Mouse (Mus musculus) layer of hippocampus, adult 2 months (tissue): Measurements from ENCODE around the gene Kcnrg. TPM values are rescaled to one million over a fixed set of nuclear protein-coding genes. Genes with fewer than 3 reads are reported as not detected.

ENCODE experiments used
- DNase-seq, 2 experiments: peaks; one replicate each; pipeline ENCODE4 v3.0.0; 2022; ENCODE audit warnings: low spot score in 2 of 2
- H3K27ac ChIP-seq: fragments of 200-600 bp; 2 replicates; pipeline ENCODE4 v1.8.1; 2022
- H3K4me3 ChIP-seq: fragments of 200-600 bp; 2 replicates; pipeline ENCODE4 v1.8.1; 2022; ENCODE audit warnings: mild to moderate bottlenecking
- CTCF ChIP-seq: fragments of 200-600 bp; conservative IDR thresholded peaks from 2 replicates; pipeline ENCODE4 v1.8.1; 2022; ENCODE audit warnings: antibody characterized with exemption, mild to moderate bottlenecking, moderate library complexity
- microRNA-seq, 2 experiments: library from miRNA; unstranded; fragments of <30 nt; microRNA quantifications; one replicate each; pipeline ENCODE4 v1.2.0; 2021
- total RNA-seq, 2 experiments: library from RNA; stranded (reverse); gene quantifications; 2 replicates each; pipeline ENCODE4 v1.2.3; 2021

Gene Kcnrg
- total RNA-seq, 2 experiments from 2014 or later, result 1.0 to 1.1 TPM

GRCm38 (mm10) chr14:61648685-61649504, 41.6 kb downstream of the Kcnrg start:
- no peak for TF ChIP-seq CTCF
- Histone ChIP-seq H3K4me3 (peak overlapping the region; percentile 80), H3K27ac (peak overlapping the region; percentile 97)
- DNase-seq, result peak; percentile 94 to 96

GRCm38 (mm10) chr14:61650291-61650960, 43.2 kb downstream of the Kcnrg start:
- TF ChIP-seq CTCF, result peak; percentile 87
- H3K27ac ChIP-seq, result peak overlapping the region; percentile 97
- peak; percentile 50 to 55 for DNase-seq

DNA sequence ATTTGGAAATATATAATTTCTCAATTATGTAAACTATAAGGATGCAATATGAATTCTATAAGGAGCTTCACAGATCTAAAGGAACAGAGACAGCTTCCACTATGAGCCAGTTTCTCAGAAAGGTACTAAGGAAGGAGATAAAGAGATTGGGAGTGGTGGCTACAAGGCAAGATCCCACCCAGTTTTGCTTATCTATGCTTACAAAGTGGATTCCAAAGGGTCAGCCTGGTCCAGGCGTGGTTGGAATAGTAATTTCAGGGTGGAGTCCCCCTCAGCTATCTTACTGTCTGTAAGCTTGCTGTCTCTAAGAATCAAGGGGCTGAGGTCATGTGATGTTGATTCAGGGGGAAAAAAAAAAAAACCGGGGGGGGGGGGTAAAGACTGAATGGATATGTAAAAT, 49.2 kb downstream of the Kcnrg start:
- no peak for TF ChIP-seq CTCF
- no peak for DNase-seq
- H3K27ac ChIP-seq, result no peak overlapping the region
- H3K4me3 ChIP-seq, result no peak overlapping the region

More at GRCm38 (mm10) chr14:61650291-61650960, 43.2 kb downstream of the Kcnrg start:
- 0 out of 2 replicates have a peak overlapping the region, but pooled peaks have one; percentile 3 for H3K4me3 ChIP-seq

DNA sequence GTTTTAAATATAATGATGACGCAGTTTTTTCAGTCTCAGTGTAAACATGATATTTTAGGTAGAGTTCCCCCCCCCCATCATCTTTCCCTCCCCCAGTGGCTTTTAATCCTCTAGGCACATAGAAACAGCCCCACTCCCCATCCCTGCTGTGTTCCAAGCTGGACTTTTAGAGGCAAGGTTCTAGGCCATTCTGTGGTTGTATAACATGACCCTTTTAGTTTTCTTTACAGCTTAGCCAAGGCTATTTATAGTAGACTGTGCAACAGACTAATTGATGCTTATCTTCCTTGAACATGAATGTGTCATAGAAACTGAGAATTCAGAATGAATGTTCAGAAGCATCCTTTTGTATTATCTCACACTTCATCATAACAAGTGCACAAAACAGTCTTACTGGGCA, 54.2 kb downstream of the Kcnrg start:
- Histone ChIP-seq H3K27ac (no peak overlapping the region), H3K4me3 (no peak overlapping the region)
- DNase-seq, result no peak
- TF ChIP-seq CTCF, result no peak

- TF ChIP-seq CTCF, result no peak
- H3K27ac ChIP-seq, result no peak overlapping the region
- no peak for DNase-seq
- no peak overlapping the region for H3K4me3 ChIP-seq
Observed at GRCm38 (mm10) chr14:61662307-61662706, 55.0 kb downstream of the Kcnrg start.

Small RNA genes lying within 50 kb of the gene (microRNA-seq; reads per million reads assigned to microRNA genes)
- gene Mir15a (489 to 693 reads per million in 2 experiments), gene Mir16-1 (233 to 428 reads per million in 2 experiments)

Other genes with a start within 250 kb of the Kcnrg start
- 1 to 10 TPM; 6.3 to 7.2 TPM for gene Ebpl, start 247.0 kb upstream of the Kcnrg start, total RNA-seq
- 10 to 100 TPM; 66.9 to 70.2 TPM for gene Kpna3, start 167.6 kb upstream of the Kcnrg start, total RNA-seq
- 10 to 100 TPM; 46.1 to 46.8 TPM for gene Spryd7, start 50.6 kb upstream of the Kcnrg start, total RNA-seq
- gene Trim13, start 9.2 kb upstream of the Kcnrg start, total RNA-seq, result 10 to 100 TPM; 11.4 to 12.4 TPM